Mouse (Mus musculus) embryonic fibroblast, embryonic 13.5 days (primary cell): ENCODE results near the gene 4930583I09Rik.

Source experiments
- CTCF ChIP-seq: IDR thresholded peaks from 2 replicates; pipeline ENCODE4 v1.5.1; 2011; ENCODE audit warnings: mild to moderate bottlenecking, control low read depth, low read length, moderate library complexity, borderline replicate concordance; ENCODE audit not compliant: insufficient read depth
- POLR2A ChIP-seq: IDR thresholded peaks from 2 replicates; pipeline ENCODE4 v1.6.1; 2011; ENCODE audit warnings: low read depth, mild to moderate bottlenecking, control low read depth, low read length, moderate library complexity

- no peak for TF ChIP-seq POLR2A
- TF ChIP-seq CTCF = no peak
Observed at GRCm38 (mm10) chr17:64792623-64793022, 43.2 kb downstream of the 4930583I09Rik start.
